Mouse (Mus musculus): Measurements from ENCODE around the gene Iqschfp. TPM values are rescaled to one million over a fixed set of nuclear protein-coding genes. Genes with fewer than 3 reads are reported as not detected.

The Iqschfp gene
- total RNA-seq, 2 experiments from 2014 or later = not detected

Other genes starting within 250 kb of the Iqschfp start
- gene Iqcj, start within 50 bp of the Iqschfp start, total RNA-seq (2014; fragmentation: Nextera tagmentation) = not detected in 2 replicates
- gene Iqcj, start within 50 bp of the Iqschfp start, total RNA-seq (2017) = not detected in 2 replicates
- 1.4 and 2.6 TPM in 2 replicates for gene Schip1, start 172.6 kb downstream of the Iqschfp start, total RNA-seq (2014; fragmentation: Nextera tagmentation)
- 2.6 TPM in 2 replicates for gene Schip1, start 172.6 kb downstream of the Iqschfp start, total RNA-seq (2017)